ENCODE assay signal across 30 mouse cellular contexts in the genomic region with DNA sequence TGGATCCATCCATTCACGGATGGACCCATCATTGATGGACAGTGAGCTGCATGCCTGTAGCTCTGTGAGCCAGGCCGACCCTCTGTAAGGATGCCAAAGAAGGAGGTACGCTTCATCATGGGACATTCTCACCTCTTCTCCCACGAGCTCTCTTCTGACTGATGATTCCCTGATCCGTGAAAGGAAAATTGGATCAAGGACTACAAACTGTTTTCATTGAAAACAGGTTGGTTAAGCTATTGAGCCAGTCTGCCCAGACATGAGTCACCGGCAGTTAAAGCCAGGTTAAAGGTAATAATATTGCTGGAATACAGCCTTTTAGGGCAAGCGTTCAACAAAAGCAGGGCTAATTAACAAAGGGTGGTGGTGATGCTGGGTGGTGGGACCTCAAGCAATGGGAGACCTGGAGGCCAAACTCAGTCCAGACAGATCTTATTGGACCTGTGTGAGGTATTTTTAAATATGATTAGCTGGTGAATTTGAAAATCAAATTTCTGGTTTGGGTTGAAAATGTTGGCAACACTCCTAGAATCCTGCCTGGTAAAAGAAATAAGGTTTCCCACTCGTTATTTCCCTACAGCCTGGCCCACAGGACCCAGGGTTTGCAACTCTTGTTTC. TPM values are rescaled to one million over a fixed set of nuclear protein-coding genes. Genes with fewer than 3 reads are reported as not detected.
DNase-seq lines count a peak whose midpoint lies in the region; ATAC-seq and TF ChIP-seq lines count a peak whose summit lies in the region.
"Had no signal": no experiment of that assay in that cellular context is flagged by ENCODE, and none has a peak within 500 bp of the region (broad histone marks: within the 10 kb centered on the region; RNA-seq: fewer than 3 reads in every experiment).

No protein-coding gene starts in this region.

- no peak overlapping the region for H3K4me2 ChIP-seq in limb, embryonic 13.5 days (replicated peaks)
- H3K4me2 ChIP-seq: embryonic facial prominence, embryonic 15.5 days; forebrain, embryonic 15.5 days; heart, embryonic 12.5 days; hindbrain, embryonic 13.5 days; kidney, embryonic 15.5 days; stomach, embryonic 15.5 days had no signal

- no peak overlapping the region for H3K27ac ChIP-seq in liver, adult 2 months (replicated peaks; ENCODE audit: insufficient read depth, low read depth, low read length)
- H3K27ac ChIP-seq in limb, embryonic 13.5 days: peak overlapping the region; percentile 63; the same call in 1 of the 2 replicates
- H3K27ac ChIP-seq: embryonic facial prominence, embryonic 15.5 days; forebrain, embryonic 10.5 days; forebrain, embryonic 15.5 days; gastrocnemius, adult 2 months; hindbrain, embryonic 13.5 days; kidney, embryonic 15.5 days; liver, embryonic 14.5 days; stomach, embryonic 15.5 days had no signal

- peak; percentile 45; the same call in 1 of the 2 replicates for ATAC-seq in limb, embryonic 13.5 days (ENCODE audit: low FRiP score, low read depth)
- no peak for ATAC-seq in erythroblast, adult 5-6 weeks (replicated peaks; ENCODE audit: low FRiP score, poor library complexity, severe bottlenecking)
- ATAC-seq: forebrain, embryonic 15.5 days had no signal

- peaks cover 3% of the 10 kb centered on the region for H3K4me1 ChIP-seq in liver, adult 2 months (ENCODE audit: control insufficient read depth, insufficient read depth, low read length)
- peaks cover 25% of the 10 kb centered on the region for H3K4me1 ChIP-seq in limb, embryonic 13.5 days
- H3K4me1 ChIP-seq: embryonic facial prominence, embryonic 15.5 days; forebrain, embryonic 10.5 days; forebrain, embryonic 15.5 days; heart, embryonic 12.5 days; hindbrain, embryonic 13.5 days; kidney, embryonic 15.5 days; stomach, embryonic 15.5 days had no signal

- no peaks in the 10 kb centered on the region for H3K36me3 ChIP-seq in liver, adult 2 months (ENCODE audit: control insufficient read depth, insufficient read depth, low read length)
- no peaks in the 10 kb centered on the region for H3K36me3 ChIP-seq in limb, embryonic 13.5 days
- H3K36me3 ChIP-seq: embryonic facial prominence, embryonic 15.5 days; forebrain, embryonic 10.5 days; forebrain, embryonic 15.5 days; G1E; heart, embryonic 12.5 days; hindbrain, embryonic 13.5 days; kidney, embryonic 15.5 days; stomach, embryonic 15.5 days had no signal

- no peak for TF ChIP-seq CTCF in liver, adult 2 months (IDR thresholded peaks at IDR 0.05; ENCODE audit: low read depth, low read length)

- H3K9me3 ChIP-seq in limb, embryonic 13.5 days: no peaks in the 10 kb centered on the region
- H3K9me3 ChIP-seq: embryonic facial prominence, embryonic 15.5 days; forebrain, embryonic 10.5 days; forebrain, embryonic 15.5 days; hindbrain, embryonic 13.5 days; kidney, embryonic 15.5 days; stomach, embryonic 15.5 days had no signal

- H3K4me3 ChIP-seq in liver, adult 2 months (ENCODE audit: insufficient read depth, low read depth, low read length): no peak overlapping the region
- no peak overlapping the region for H3K4me3 ChIP-seq in limb, embryonic 13.5 days
- H3K4me3 ChIP-seq: embryonic facial prominence, embryonic 15.5 days; forebrain, embryonic 10.5 days; forebrain, embryonic 15.5 days; gastrocnemius, adult 2 months; heart, embryonic 12.5 days; hindbrain, embryonic 13.5 days; kidney, embryonic 15.5 days; stomach, embryonic 15.5 days had no signal

- DNase-seq in heart, adult 11 months: peak; percentile 61
- no peak for DNase-seq in heart, adult 8-10 months (ENCODE audit: low spot score)
- peak; percentile 62 for DNase-seq in liver, adult 2 months (ENCODE audit: extremely low read depth, low read depth, low spot score)
- DNase-seq in liver: no peak
- DNase-seq in right cerebral cortex, postnatal 10 days (ENCODE audit: low spot score in 2 of 2): no peak
- DNase-seq: adrenal gland, postnatal 14 days; cerebellum, adult 11 months; cerebellum, adult 9-10 months; cerebellum, postnatal 36 days; gastrocnemius, adult 2 months; heart, postnatal 4 days; kidney, adult 11 months; kidney, postnatal 4 days; layer of hippocampus, postnatal 36 days; left cerebral cortex, postnatal 4 days; lung, adult 2 months; lung, postnatal 10 days; midbrain, embryonic 14.5 days; right cerebral cortex, postnatal 14 days had no signal

- no peak overlapping the region for H3K9ac ChIP-seq in liver, adult 2 months (ENCODE audit: low read depth, low read length)
- no peak overlapping the region for H3K9ac ChIP-seq in limb, embryonic 13.5 days
- H3K9ac ChIP-seq: embryonic facial prominence, embryonic 15.5 days; forebrain, embryonic 15.5 days; heart, embryonic 12.5 days; hindbrain, embryonic 13.5 days; kidney, embryonic 15.5 days; liver, embryonic 14.5 days; stomach, embryonic 15.5 days had no signal

- no peak for TF ChIP-seq POLR2A in liver, adult 2 months (IDR thresholded peaks at IDR 0.05; ENCODE audit: extremely low read depth, insufficient read depth, low read length)

- no peaks in the 10 kb centered on the region for H3K27me3 ChIP-seq in liver, adult 2 months (ENCODE audit: control insufficient read depth, insufficient read depth, low read length)
- H3K27me3 ChIP-seq in limb, embryonic 13.5 days: no peaks in the 10 kb centered on the region
- H3K27me3 ChIP-seq: embryonic facial prominence, embryonic 15.5 days; forebrain, embryonic 15.5 days; heart, embryonic 12.5 days; hindbrain, embryonic 13.5 days; stomach, embryonic 15.5 days had no signal

- 23% methylated on average over 8 of the region's 8 CpGs for WGBS in liver, adult 2 months
- WGBS in limb, embryonic 13.5 days: 29% methylated on average over 8 of the region's 8 CpGs

- H3K79me2 ChIP-seq in liver, adult 2 months (ENCODE audit: control insufficient read depth, insufficient read depth, low read length): no peaks in the 10 kb centered on the region

RNA-seq across cellular contexts. Expression of a gene that starts 39.5 kb away (rescaled TPM):
- total RNA-seq in heart, adult 8-10 months (2022): 1 to 10 TPM; 2.1 to 3.0 (median 2.4) TPM
- 16.3 and 21.2 TPM in 2 replicates for total RNA-seq in liver, adult 2 months (2014; rRNA removed)
- 4.0 and 4.7 TPM in 2 replicates for polyA plus RNA-seq in liver, adult 2 months (2012; rRNA removed)
- polyA plus RNA-seq in limb, embryonic 13.5 days (2015; fragmentation: Nextera tagmentation; extraction: Ambion mirVana): 2.7 and 3.7 TPM in 2 replicates
- 3.3 and 4.8 TPM in 2 replicates for total RNA-seq in erythroblast, adult 5-6 weeks (2015; ENCODE audit: low replicate concordance)
- 2.3 and 2.8 TPM in 2 replicates for total RNA-seq in erythroblast, adult 5-6 weeks (2017; ENCODE audit: low replicate concordance)

Comparison
In these comparisons a context has a peak if more than half of its experiments do, and no peak if none do; other contexts are left out.
1. DNase-seq: peak in heart, adult 11 months (single experiment) and liver, adult 2 months (single experiment); none in heart, adult 8-10 months (single experiment), liver (single experiment) and right cerebral cortex, postnatal 10 days (0 of 2).